Mouse (Mus musculus) myocyte (in vitro differentiated cells): Measurements from ENCODE around the gene Tubgcp4. TPM values are rescaled to one million over a fixed set of nuclear protein-coding genes. Genes with fewer than 3 reads are reported as not detected.

Experiments
- H3K27me3 ChIP-seq: one replicate; pipeline ENCODE4 v1.6.1; 2011; ENCODE audit not compliant: control insufficient read depth, insufficient read depth, insufficient read length
- H3K36me3 ChIP-seq: one replicate; pipeline ENCODE4 v1.6.1; 2011; ENCODE audit not compliant: control insufficient read depth, insufficient read depth
- H3K4me2 ChIP-seq: one replicate; pipeline ENCODE4 v1.6.1; 2011; ENCODE audit warnings: low read depth, control low read depth
- H3K4me3 ChIP-seq: one replicate; pipeline ENCODE4 v1.5.1; 2011; ENCODE audit warnings: mild to moderate bottlenecking, control low read depth, moderate library complexity
- H3K79me2 ChIP-seq: one replicate; pipeline ENCODE4 v1.6.1; 2011; ENCODE audit not compliant: control insufficient read depth, insufficient read depth
- H3ac ChIP-seq: one replicate; pipeline ENCODE4 v1.6.1; 2011; ENCODE audit not compliant: control insufficient read depth, insufficient read length
- CEBPB ChIP-seq: IDR thresholded peaks from 2 replicates; pipeline ENCODE4 v1.6.1; 2011; ENCODE audit warnings: mild to moderate bottlenecking, moderate library complexity; ENCODE audit not compliant: poor library complexity, insufficient read depth, severe bottlenecking
- E2F4 ChIP-seq: IDR thresholded peaks from one replicate; pipeline ENCODE4 v1.6.1; 2011; ENCODE audit warnings: mild to moderate bottlenecking, control low read depth, moderate library complexity; ENCODE audit not compliant: insufficient read depth
- MAX ChIP-seq: IDR thresholded peaks from one replicate; pipeline ENCODE4 v1.6.1; 2011; ENCODE audit warnings: low read depth, mild to moderate bottlenecking, control low read depth
- MYOD1 ChIP-seq, 3 experiments: IDR thresholded peaks; one replicate each; pipeline ENCODE4 v1.6.1; 2011; ENCODE audit warnings: control low read depth in 2 of 3, low read depth in 2 of 3, mild to moderate bottlenecking in 2 of 3, moderate library complexity in 1 of 3; ENCODE audit not compliant: insufficient read length in 2 of 3, control insufficient read depth in 1 of 3
- MYOG ChIP-seq, 3 experiments: IDR thresholded peaks; one replicate each; pipeline ENCODE4 v1.6.1; 2011; ENCODE audit warnings: control low read depth in 2 of 3, low read depth in 2 of 3, mild to moderate bottlenecking in 2 of 3; ENCODE audit not compliant: insufficient read length in 2 of 3, control insufficient read depth in 1 of 3, insufficient read depth in 1 of 3
- POLR2A ChIP-seq: IDR thresholded peaks from one replicate; pipeline ENCODE4 v1.6.1; 2011; ENCODE audit warnings: low read depth, mild to moderate bottlenecking, control low read depth, moderate library complexity; ENCODE audit not compliant: insufficient read length
- POLR2AphosphoS2 ChIP-seq: IDR thresholded peaks from one replicate; pipeline ENCODE4 v1.6.1; 2011; ENCODE audit warnings: low read depth, control low read depth; ENCODE audit not compliant: insufficient read length
- REST ChIP-seq: IDR thresholded peaks from one replicate; pipeline ENCODE4 v1.6.1; 2011; ENCODE audit warnings: mild to moderate bottlenecking, control low read depth, moderate library complexity; ENCODE audit not compliant: insufficient read depth, insufficient read length
- SRF ChIP-seq: IDR thresholded peaks from one replicate; pipeline ENCODE4 v1.6.1; 2011; ENCODE audit warnings: low read depth; ENCODE audit not compliant: control insufficient read depth, insufficient read length
- TCF12 ChIP-seq: IDR thresholded peaks from one replicate; pipeline ENCODE4 v1.6.1; 2011; ENCODE audit warnings: mild to moderate bottlenecking, control low read depth; ENCODE audit not compliant: poor library complexity, insufficient read depth, severe bottlenecking
- TCF3 ChIP-seq: IDR thresholded peaks from one replicate; pipeline ENCODE4 v1.6.1; 2011; ENCODE audit warnings: low read depth, control low read depth; ENCODE audit not compliant: insufficient read length
- USF1 ChIP-seq: IDR thresholded peaks from one replicate; pipeline ENCODE4 v1.6.1; 2011; ENCODE audit warnings: low read depth, mild to moderate bottlenecking, control low read depth, moderate library complexity
- polyA plus RNA-seq: library from polyadenylated mRNA; unstranded; fragments of >200 nt; fragmentation: generic; extraction: Trizol; gene quantifications from one replicate; pipeline ENCODE4 v1.2.1, GENCODE M21; 2012; ENCODE audit warnings: missing spikeins

Tubgcp4 gene
- polyA plus RNA-seq, 1 experiment: 12.7 TPM

GRCm38 (mm10) chr2:121183431-121183830, 13.0 kb downstream of the Tubgcp4 start:
- H3K79me2 ChIP-seq: no peaks in the 10 kb centered on the region
- TF ChIP-seq POLR2AphosphoS2: no peak
- no peak for TF ChIP-seq POLR2A
- TF ChIP-seq REST: no peak
- TF ChIP-seq CEBPB: no peak
- TF ChIP-seq TCF12: no peak
- TF ChIP-seq MYOG (IDR thresholded peaks at IDR 0.05; ENCODE audit: control insufficient read depth in 1 of 3, insufficient read depth in 1 of 3, insufficient read length in 2 of 3, low read depth in 2 of 3): no peak
- TF ChIP-seq E2F4: no peak
- TF ChIP-seq USF1: no peak
- TF ChIP-seq SRF: no peak
- no peak for TF ChIP-seq MAX
- no peak for TF ChIP-seq TCF3
- H3ac ChIP-seq: no peak overlapping the region
- H3K4me3 ChIP-seq: no peak overlapping the region
- H3K4me2 ChIP-seq: no peak overlapping the region
- peaks cover 42% of the 10 kb centered on the region for H3K36me3 ChIP-seq
- no peaks in the 10 kb centered on the region for H3K27me3 ChIP-seq

GRCm38 (mm10) chr2:121184142-121184541, 13.7 kb downstream of the Tubgcp4 start:
- Histone ChIP-seq H3K27me3 (no peaks in the 10 kb centered on the region), H3K79me2 (no peaks in the 10 kb centered on the region), H3ac (no peak overlapping the region), H3K36me3 (peaks cover 42% of the 10 kb centered on the region), H3K4me2 (no peak overlapping the region), H3K4me3 (no peak overlapping the region)
- no peak for TF ChIP-seq POLR2A
- TF ChIP-seq POLR2AphosphoS2: no peak
- no peak for TF ChIP-seq SRF
- no peak for TF ChIP-seq REST

- H3K27me3 ChIP-seq: no peaks in the 10 kb centered on the region
Measured at GRCm38 (mm10) chr2:121188530-121188929, 18.1 kb downstream of the Tubgcp4 start.

GRCm38 (mm10) chr2:121195466-121195865, 25.0 kb downstream of the Tubgcp4 start:
- no peaks in the 10 kb centered on the region for H3K79me2 ChIP-seq
- no peak for TF ChIP-seq TCF3
- TF ChIP-seq E2F4: no peak
- no peak for TF ChIP-seq SRF
- no peak for TF ChIP-seq POLR2AphosphoS2
- no peak for TF ChIP-seq REST
- no peak for TF ChIP-seq USF1
- no peak for TF ChIP-seq POLR2A
- TF ChIP-seq CEBPB: no peak
- no peak for TF ChIP-seq MAX
- no peak for TF ChIP-seq MYOG (IDR thresholded peaks at IDR 0.05; ENCODE audit: control insufficient read depth in 1 of 3, insufficient read depth in 1 of 3, insufficient read length in 2 of 3, low read depth in 2 of 3)
- TF ChIP-seq TCF12: no peak
- H3K36me3 ChIP-seq: peaks cover 60% of the 10 kb centered on the region
- no peak overlapping the region for H3K4me2 ChIP-seq
- H3K27me3 ChIP-seq: no peaks in the 10 kb centered on the region
- H3ac ChIP-seq: no peak overlapping the region
- no peak overlapping the region for H3K4me3 ChIP-seq

More at GRCm38 (mm10) chr2:121188530-121188929, 18.1 kb downstream of the Tubgcp4 start:
- no peak for TF ChIP-seq USF1
- TF ChIP-seq SRF: no peak
- TF ChIP-seq POLR2AphosphoS2: no peak
- no peak for TF ChIP-seq MYOG (IDR thresholded peaks at IDR 0.05; ENCODE audit: control insufficient read depth in 1 of 3, insufficient read depth in 1 of 3, insufficient read length in 2 of 3, low read depth in 2 of 3)
- no peak for TF ChIP-seq POLR2A
- no peak for TF ChIP-seq REST
- TF ChIP-seq MYOD1 (IDR thresholded peaks at IDR 0.05; ENCODE audit: control insufficient read depth in 1 of 3, insufficient read length in 2 of 3, low read depth in 2 of 3): no peak
- no peak for TF ChIP-seq MAX
- Histone ChIP-seq H3K79me2 (no peaks in the 10 kb centered on the region), H3ac (no peak overlapping the region), H3K4me3 (no peak overlapping the region), H3K36me3 (peaks cover 58% of the 10 kb centered on the region), H3K4me2 (no peak overlapping the region)

GRCm38 (mm10) chr2:121204276-121204675, 33.8 kb downstream of the Tubgcp4 start:
- Histone ChIP-seq H3K4me3 (no peak overlapping the region), H3K79me2 (no peaks in the 10 kb centered on the region), H3ac (no peak overlapping the region), H3K27me3 (no peaks in the 10 kb centered on the region), H3K36me3 (peaks cover 59% of the 10 kb centered on the region), H3K4me2 (no peak overlapping the region)
- no peak for TF ChIP-seq CEBPB
- TF ChIP-seq TCF3: no peak
- no peak for TF ChIP-seq E2F4
- TF ChIP-seq POLR2A: no peak
- TF ChIP-seq MYOD1 (IDR thresholded peaks at IDR 0.05; ENCODE audit: control insufficient read depth in 1 of 3, insufficient read length in 2 of 3, low read depth in 2 of 3): no peak
- no peak for TF ChIP-seq TCF12
- no peak for TF ChIP-seq MAX
- no peak for TF ChIP-seq REST
- TF ChIP-seq USF1: no peak
- no peak for TF ChIP-seq POLR2AphosphoS2
- no peak for TF ChIP-seq MYOG (IDR thresholded peaks at IDR 0.05; ENCODE audit: control insufficient read depth in 1 of 3, insufficient read depth in 1 of 3, insufficient read length in 2 of 3, low read depth in 2 of 3)
